Mouse (Mus musculus): ENCODE measurements around the gene Mast4.

DNA sequence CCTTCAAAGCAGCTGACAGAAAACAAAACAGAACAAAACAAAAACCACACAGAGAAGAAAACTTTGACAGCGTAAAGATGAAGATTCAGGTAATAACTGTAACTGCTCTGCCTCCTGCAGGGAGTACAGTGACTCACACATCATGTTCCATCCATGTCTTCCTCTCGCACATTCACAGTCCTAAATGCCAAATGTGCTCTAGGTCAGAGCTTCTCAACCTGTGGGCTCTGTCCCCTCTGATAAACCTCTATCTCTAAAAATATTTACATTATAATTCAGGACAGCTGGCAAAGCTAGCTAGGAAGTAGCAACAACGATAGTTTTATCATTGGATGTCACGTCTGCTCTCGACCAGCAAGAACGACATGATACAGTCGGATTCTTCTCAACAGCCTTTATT lies 517.6 kb downstream of the Mast4 start:
- TF ChIP-seq CTCF (IDR thresholded peaks at IDR 0.05; ENCODE audit: low read depth, low read length), result no peak
- TF ChIP-seq POLR2A (IDR thresholded peaks at IDR 0.05; ENCODE audit: extremely low read depth, insufficient read depth, low read length), result no peak
